Mouse (Mus musculus): Measurements from ENCODE around the gene Mrtfb. TPM values are rescaled to one million over a fixed set of nuclear protein-coding genes. Genes with fewer than 3 reads are reported as not detected.

Gene Mrtfb
- polyA plus RNA-seq, 1 experiment from 2014 or later = 13.7 TPM

GRCm38 (mm10) chr16:13449491-13449890 lies 193.2 kb downstream of the Mrtfb start:
- peak overlapping the region; percentile 53; the same call in 1 of the 2 replicates for H3K9ac ChIP-seq (ENCODE audit: low read length)
- H3K9me3 ChIP-seq (replicated peaks; ENCODE audit: control insufficient read depth, low read length) = no peaks in the 10 kb centered on the region
- WGBS = 34% methylated on average over 13 of the region's 13 CpGs
- H3K36me3 ChIP-seq (ENCODE audit: control insufficient read depth, insufficient read depth) = no peaks in the 10 kb centered on the region
- no peak for ATAC-seq (replicated peaks; ENCODE audit: extremely low read depth, insufficient read depth, low FRiP score)
- peak overlapping the region; percentile 2 for H3K4me3 ChIP-seq (ENCODE audit: low read length)
- peak overlapping the region; percentile 51 for H3K4me2 ChIP-seq (ENCODE audit: low read depth, low read length)
- H3K27me3 ChIP-seq (ENCODE audit: control insufficient read depth, insufficient read depth, low read length) = no peaks in the 10 kb centered on the region
- H3K27ac ChIP-seq (ENCODE audit: low read length) = no peak overlapping the region
- peaks cover 8% of the 10 kb centered on the region for H3K4me1 ChIP-seq (ENCODE audit: control insufficient read depth, insufficient read depth, low read length)

DNA sequence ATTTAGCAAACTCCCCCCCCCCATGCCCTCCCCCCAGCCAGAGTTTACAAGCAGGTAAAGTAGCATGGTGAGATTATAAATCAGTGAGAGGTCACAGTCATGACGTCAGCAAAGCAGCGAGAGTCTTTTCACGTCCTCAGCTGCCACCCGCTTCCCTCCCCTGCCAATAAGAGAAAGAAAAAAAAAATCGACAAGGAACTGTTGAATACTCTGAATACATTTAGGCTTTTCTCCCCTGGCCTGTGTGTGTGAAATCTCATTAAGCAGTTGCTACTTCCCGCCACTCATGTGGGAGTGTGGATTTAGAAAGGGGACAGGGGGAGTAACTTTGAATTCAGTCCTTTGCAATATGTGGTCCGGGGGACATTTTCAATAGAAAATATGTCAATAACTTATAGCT lies 194.6 kb downstream of the Mrtfb start:
- H3K27me3 ChIP-seq (ENCODE audit: control insufficient read depth, insufficient read depth, low read length) = no peaks in the 10 kb centered on the region
- no peak overlapping the region for H3K27ac ChIP-seq (ENCODE audit: low read length)
- H3K9me3 ChIP-seq (replicated peaks; ENCODE audit: control insufficient read depth, low read length) = no peaks in the 10 kb centered on the region
- no peak overlapping the region for H3K9ac ChIP-seq (ENCODE audit: low read length)
- peaks cover 8% of the 10 kb centered on the region for H3K4me1 ChIP-seq (ENCODE audit: control insufficient read depth, insufficient read depth, low read length)
- WGBS = 55% methylated on average over 7 of the region's 7 CpGs
- no peak overlapping the region for H3K4me3 ChIP-seq (ENCODE audit: low read length)
- H3K4me2 ChIP-seq (ENCODE audit: low read depth, low read length) = no peak overlapping the region
- ATAC-seq (replicated peaks; ENCODE audit: extremely low read depth, insufficient read depth, low FRiP score) = no peak
- no peaks in the 10 kb centered on the region for H3K36me3 ChIP-seq (ENCODE audit: control insufficient read depth, insufficient read depth)

DNA sequence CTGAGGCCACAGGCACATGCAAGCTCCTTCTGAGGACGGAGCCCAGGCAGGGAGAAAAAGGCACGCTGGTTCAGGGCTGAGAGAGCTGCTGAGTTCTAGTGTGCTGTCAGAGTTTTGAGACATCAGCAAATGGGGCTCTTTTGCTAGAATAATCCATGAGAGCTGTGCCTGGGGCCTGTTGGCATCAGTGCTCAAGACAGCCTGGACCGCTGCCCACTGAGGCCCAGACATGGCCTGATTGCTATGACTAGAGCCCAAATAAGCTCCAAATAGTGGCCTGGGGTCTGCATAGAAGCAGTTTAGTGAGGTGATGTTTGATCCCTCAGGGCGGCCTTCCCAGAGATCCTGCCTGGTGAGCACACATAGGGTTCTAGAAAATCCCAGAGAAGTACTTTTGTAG lies 195.7 kb downstream of the Mrtfb start:
- ATAC-seq (replicated peaks; ENCODE audit: extremely low read depth, insufficient read depth, low FRiP score) = no peak
- Histone ChIP-seq H3K4me1 (ENCODE audit: control insufficient read depth, insufficient read depth, low read length) (peaks cover 8% of the 10 kb centered on the region), H3K27me3 (ENCODE audit: control insufficient read depth, insufficient read depth, low read length) (no peaks in the 10 kb centered on the region), H3K9me3 (replicated peaks; ENCODE audit: control insufficient read depth, low read length) (no peaks in the 10 kb centered on the region), H3K27ac (ENCODE audit: low read length) (no peak overlapping the region), H3K4me2 (ENCODE audit: low read depth, low read length) (no peak overlapping the region), H3K4me3 (ENCODE audit: low read length) (no peak overlapping the region), H3K36me3 (ENCODE audit: control insufficient read depth, insufficient read depth) (no peaks in the 10 kb centered on the region), H3K9ac (ENCODE audit: low read length) (no peak overlapping the region)
- 86% methylated on average over 4 of the region's 4 CpGs for WGBS

GRCm38 (mm10) chr16:13452661-13453060 lies 196.4 kb downstream of the Mrtfb start:
- H3K4me3 ChIP-seq (ENCODE audit: low read length) = no peak overlapping the region
- H3K4me2 ChIP-seq (ENCODE audit: low read depth, low read length) = no peak overlapping the region
- no peaks in the 10 kb centered on the region for H3K36me3 ChIP-seq (ENCODE audit: control insufficient read depth, insufficient read depth)
- WGBS = 79% methylated on average over 7 of the region's 7 CpGs
- H3K27me3 ChIP-seq (ENCODE audit: control insufficient read depth, insufficient read depth, low read length) = no peaks in the 10 kb centered on the region
- no peak overlapping the region for H3K27ac ChIP-seq (ENCODE audit: low read length)
- H3K9me3 ChIP-seq (replicated peaks; ENCODE audit: control insufficient read depth, low read length) = no peaks in the 10 kb centered on the region
- ATAC-seq (replicated peaks; ENCODE audit: extremely low read depth, insufficient read depth, low FRiP score) = no peak
- H3K9ac ChIP-seq (ENCODE audit: low read length) = no peak overlapping the region
- peaks cover 8% of the 10 kb centered on the region for H3K4me1 ChIP-seq (ENCODE audit: control insufficient read depth, insufficient read depth, low read length)

- H3K27ac ChIP-seq (ENCODE audit: low read length) = no peak overlapping the region
- H3K9ac ChIP-seq (ENCODE audit: low read length) = no peak overlapping the region
- H3K4me2 ChIP-seq (ENCODE audit: low read depth, low read length) = no peak overlapping the region
- ATAC-seq (replicated peaks; ENCODE audit: extremely low read depth, insufficient read depth, low FRiP score) = no peak
- H3K9me3 ChIP-seq (replicated peaks; ENCODE audit: control insufficient read depth, low read length) = no peaks in the 10 kb centered on the region
- H3K4me1 ChIP-seq (ENCODE audit: control insufficient read depth, insufficient read depth, low read length) = peaks cover 8% of the 10 kb centered on the region
- H3K36me3 ChIP-seq (ENCODE audit: control insufficient read depth, insufficient read depth) = no peaks in the 10 kb centered on the region
- 63% methylated on average over 10 of the region's 10 CpGs for WGBS
- H3K4me3 ChIP-seq (ENCODE audit: low read length) = no peak overlapping the region
- no peaks in the 10 kb centered on the region for H3K27me3 ChIP-seq (ENCODE audit: control insufficient read depth, insufficient read depth, low read length)
These were observed 197.8 kb downstream of the Mrtfb start for GRCm38 (mm10) chr16:13454026-13454600.

- no peak for ATAC-seq (replicated peaks; ENCODE audit: extremely low read depth, insufficient read depth, low FRiP score)
- no peak overlapping the region for H3K4me2 ChIP-seq (ENCODE audit: low read depth, low read length)
- H3K4me1 ChIP-seq (ENCODE audit: control insufficient read depth, insufficient read depth, low read length) = no peaks in the 10 kb centered on the region; the same call in 1 of the 2 replicates
- H3K36me3 ChIP-seq (ENCODE audit: control insufficient read depth, insufficient read depth) = no peaks in the 10 kb centered on the region
- H3K4me3 ChIP-seq (ENCODE audit: low read length) = no peak overlapping the region
- no peaks in the 10 kb centered on the region for H3K9me3 ChIP-seq (replicated peaks; ENCODE audit: control insufficient read depth, low read length)
- H3K9ac ChIP-seq (ENCODE audit: low read length) = no peak overlapping the region
- H3K27me3 ChIP-seq (ENCODE audit: control insufficient read depth, insufficient read depth, low read length) = no peaks in the 10 kb centered on the region
- H3K27ac ChIP-seq (ENCODE audit: low read length) = no peak overlapping the region
These were observed 199.3 kb downstream of the Mrtfb start for GRCm38 (mm10) chr16:13455560-13455959.

DNA sequence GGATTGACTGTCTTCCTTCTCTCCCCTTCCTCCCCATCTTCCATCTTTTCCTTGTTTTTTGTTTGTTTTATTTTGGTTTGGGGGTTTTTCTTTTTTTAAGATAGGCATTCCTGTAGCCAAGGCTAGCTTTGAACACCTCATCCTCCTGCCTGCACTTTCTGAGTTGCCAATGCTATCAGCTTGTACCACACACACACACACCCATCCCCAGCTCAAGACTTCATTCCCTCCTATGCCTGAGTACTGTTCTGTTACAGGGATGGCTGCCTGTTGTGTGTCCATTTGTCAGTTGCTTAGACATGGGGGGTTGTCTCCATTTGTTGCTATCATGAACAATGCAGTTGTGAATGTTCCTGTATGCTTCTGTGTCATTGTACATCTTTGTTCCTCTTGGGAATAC lies 202.3 kb downstream of the Mrtfb start:
- no peak overlapping the region for H3K4me2 ChIP-seq (ENCODE audit: low read depth, low read length)
- H3K9ac ChIP-seq (ENCODE audit: low read length) = no peak overlapping the region
- no peak overlapping the region for H3K4me3 ChIP-seq (ENCODE audit: low read length)
- H3K27me3 ChIP-seq (ENCODE audit: control insufficient read depth, insufficient read depth, low read length) = no peaks in the 10 kb centered on the region
- no peaks in the 10 kb centered on the region for H3K9me3 ChIP-seq (replicated peaks; ENCODE audit: control insufficient read depth, low read length)
- no peak overlapping the region for H3K27ac ChIP-seq (ENCODE audit: low read length)
- no peaks in the 10 kb centered on the region for H3K4me1 ChIP-seq (ENCODE audit: control insufficient read depth, insufficient read depth, low read length)
- ATAC-seq (replicated peaks; ENCODE audit: extremely low read depth, insufficient read depth, low FRiP score) = no peak
- H3K36me3 ChIP-seq (ENCODE audit: control insufficient read depth, insufficient read depth) = no peaks in the 10 kb centered on the region

- no peaks in the 10 kb centered on the region for H3K36me3 ChIP-seq (ENCODE audit: control insufficient read depth, insufficient read depth)
- WGBS = 67% methylated on average over 1 of the region's 1 CpGs
- no peak overlapping the region for H3K27ac ChIP-seq (ENCODE audit: low read length)
- H3K9me3 ChIP-seq (replicated peaks; ENCODE audit: control insufficient read depth, low read length) = no peaks in the 10 kb centered on the region
- no peaks in the 10 kb centered on the region for H3K27me3 ChIP-seq (ENCODE audit: control insufficient read depth, insufficient read depth, low read length)
- ATAC-seq (replicated peaks; ENCODE audit: extremely low read depth, insufficient read depth, low FRiP score) = no peak
- H3K9ac ChIP-seq (ENCODE audit: low read length) = no peak overlapping the region
- no peak overlapping the region for H3K4me2 ChIP-seq (ENCODE audit: low read depth, low read length)
- H3K4me3 ChIP-seq (ENCODE audit: low read length) = no peak overlapping the region
- no peaks in the 10 kb centered on the region for H3K4me1 ChIP-seq (ENCODE audit: control insufficient read depth, insufficient read depth, low read length)
These were observed 203.8 kb downstream of the Mrtfb start for GRCm38 (mm10) chr16:13460071-13460470.

DNA sequence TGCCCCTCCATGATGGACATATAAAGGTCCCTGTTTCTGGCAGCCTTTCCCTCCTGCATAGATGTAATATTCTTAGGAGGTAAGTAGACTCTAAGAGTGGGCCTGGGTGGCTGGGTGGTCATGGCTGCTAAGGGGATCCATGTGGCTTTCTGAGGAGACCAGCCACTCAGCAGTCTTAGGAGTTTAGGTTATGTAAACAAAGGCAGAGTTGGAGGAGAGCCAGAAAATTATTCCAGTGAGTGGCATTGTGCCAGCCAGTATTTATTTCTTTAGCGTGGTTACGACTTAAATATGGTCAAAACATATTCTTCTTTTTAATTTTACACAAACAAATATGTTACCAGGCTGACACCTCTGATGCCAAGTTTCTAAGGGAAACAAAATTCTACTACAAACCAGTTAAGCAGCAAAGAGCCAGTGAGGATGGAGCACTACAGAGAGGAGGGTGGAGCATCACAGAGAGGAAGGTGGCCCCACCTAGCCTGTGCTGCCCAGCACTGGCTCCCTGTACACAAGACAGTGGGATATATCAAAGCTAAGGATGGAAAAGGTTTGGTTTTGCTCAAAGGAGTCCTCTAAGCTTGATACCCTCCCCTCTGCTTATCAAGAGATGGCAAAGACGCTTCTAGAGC lies 204.6 kb downstream of the Mrtfb start:
- H3K27ac ChIP-seq (ENCODE audit: low read length) = no peak overlapping the region
- H3K4me1 ChIP-seq (ENCODE audit: control insufficient read depth, insufficient read depth, low read length) = no peaks in the 10 kb centered on the region
- H3K4me2 ChIP-seq (ENCODE audit: low read depth, low read length) = no peak overlapping the region
- H3K4me3 ChIP-seq (ENCODE audit: low read length) = no peak overlapping the region
- no peaks in the 10 kb centered on the region for H3K9me3 ChIP-seq (replicated peaks; ENCODE audit: control insufficient read depth, low read length)
- 64% methylated on average over 3 of the region's 3 CpGs for WGBS
- H3K27me3 ChIP-seq (ENCODE audit: control insufficient read depth, insufficient read depth, low read length) = no peaks in the 10 kb centered on the region
- no peaks in the 10 kb centered on the region for H3K36me3 ChIP-seq (ENCODE audit: control insufficient read depth, insufficient read depth)
- no peak for ATAC-seq (replicated peaks; ENCODE audit: extremely low read depth, insufficient read depth, low FRiP score)
- H3K9ac ChIP-seq (ENCODE audit: low read length) = no peak overlapping the region
